Mouse (Mus musculus): Measurements from ENCODE around the gene Nxpe4. TPM values are rescaled to one million over a fixed set of nuclear protein-coding genes. Genes with fewer than 3 reads are reported as not detected.

The Nxpe4 gene
- polyA plus RNA-seq, 1 experiment from 2014 or later: 8.9 TPM

DNA sequence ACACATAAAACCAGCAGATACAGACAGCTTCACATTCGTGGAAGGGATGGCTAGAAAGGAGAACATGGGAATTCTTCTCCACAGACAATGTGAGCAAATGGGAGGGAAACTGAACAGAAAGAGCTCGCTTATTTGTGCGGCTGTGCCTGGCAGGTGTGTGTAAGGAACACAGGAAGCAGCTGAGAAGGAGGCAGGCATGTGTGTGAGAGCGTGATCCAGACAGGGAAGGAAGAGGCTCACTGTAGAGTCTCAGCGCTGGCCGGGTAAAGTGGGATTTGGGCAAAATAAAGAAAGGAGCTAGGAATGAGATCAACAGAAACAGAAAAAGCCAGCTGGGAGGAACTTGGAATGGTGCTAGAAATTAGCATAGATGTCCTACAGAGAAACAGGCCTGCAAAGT lies 74.6 kb downstream of the Nxpe4 start:
- WGBS: 58% methylated on average over 6 of the region's 6 CpGs
- Histone ChIP-seq H3K9ac (ENCODE audit: low read length) (no peak overlapping the region), H3K27ac (ENCODE audit: low read length) (no peak overlapping the region), H3K4me2 (ENCODE audit: low read depth, low read length) (no peak overlapping the region), H3K4me3 (ENCODE audit: low read length) (no peak overlapping the region), H3K27me3 (ENCODE audit: control insufficient read depth, insufficient read depth, low read depth, low read length) (no peaks in the 10 kb centered on the region), H3K4me1 (replicated peaks; ENCODE audit: control insufficient read depth, insufficient read depth, low read length) (no peaks in the 10 kb centered on the region), H3K9me3 (ENCODE audit: control insufficient read depth, low read length) (no peaks in the 10 kb centered on the region), H3K36me3 (ENCODE audit: control insufficient read depth, insufficient read depth, low read length) (no peaks in the 10 kb centered on the region)
- no peak for ATAC-seq (ENCODE audit: low read depth)

DNA sequence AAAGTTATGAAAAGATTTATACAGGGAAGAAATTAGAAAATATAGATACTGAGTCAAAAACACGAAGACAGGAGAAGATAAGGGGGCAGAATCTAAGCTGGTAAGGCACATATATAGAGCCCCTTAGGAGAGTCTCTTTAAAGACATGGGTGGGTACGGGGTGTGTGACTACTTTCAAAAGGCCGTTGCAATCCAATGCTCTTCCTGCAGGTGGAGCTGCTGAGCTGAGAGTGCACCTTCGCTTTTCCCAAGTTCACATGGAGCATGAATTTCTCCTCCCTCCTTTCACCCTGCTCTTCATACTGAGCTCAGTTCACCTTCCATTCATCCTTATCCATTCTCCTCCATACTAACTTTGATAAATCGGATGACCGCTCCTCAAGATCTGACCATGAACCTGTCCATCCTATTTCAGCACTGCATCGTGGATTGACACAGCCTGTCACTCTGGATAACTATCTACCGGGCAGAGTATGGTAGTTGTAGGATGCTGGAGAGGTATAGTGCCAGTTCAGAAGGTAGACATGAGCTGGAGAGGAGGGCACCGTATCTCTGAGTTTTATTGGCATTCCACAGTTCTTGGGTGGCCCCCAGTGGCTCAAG lies 76.4 kb downstream of the Nxpe4 start:
- H3K9ac ChIP-seq (ENCODE audit: low read length): no peak overlapping the region
- H3K36me3 ChIP-seq (ENCODE audit: control insufficient read depth, insufficient read depth, low read length): no peaks in the 10 kb centered on the region
- no peaks in the 10 kb centered on the region for H3K9me3 ChIP-seq (ENCODE audit: control insufficient read depth, low read length)
- 71% methylated on average over 9 of the region's 9 CpGs for WGBS
- no peak for ATAC-seq (ENCODE audit: low read depth)
- H3K4me3 ChIP-seq (ENCODE audit: low read length): no peak overlapping the region
- H3K27ac ChIP-seq (ENCODE audit: low read length): no peak overlapping the region
- H3K4me2 ChIP-seq (ENCODE audit: low read depth, low read length): no peak overlapping the region
- H3K27me3 ChIP-seq (ENCODE audit: control insufficient read depth, insufficient read depth, low read depth, low read length): no peaks in the 10 kb centered on the region
- no peaks in the 10 kb centered on the region for H3K4me1 ChIP-seq (replicated peaks; ENCODE audit: control insufficient read depth, insufficient read depth, low read length)

DNA sequence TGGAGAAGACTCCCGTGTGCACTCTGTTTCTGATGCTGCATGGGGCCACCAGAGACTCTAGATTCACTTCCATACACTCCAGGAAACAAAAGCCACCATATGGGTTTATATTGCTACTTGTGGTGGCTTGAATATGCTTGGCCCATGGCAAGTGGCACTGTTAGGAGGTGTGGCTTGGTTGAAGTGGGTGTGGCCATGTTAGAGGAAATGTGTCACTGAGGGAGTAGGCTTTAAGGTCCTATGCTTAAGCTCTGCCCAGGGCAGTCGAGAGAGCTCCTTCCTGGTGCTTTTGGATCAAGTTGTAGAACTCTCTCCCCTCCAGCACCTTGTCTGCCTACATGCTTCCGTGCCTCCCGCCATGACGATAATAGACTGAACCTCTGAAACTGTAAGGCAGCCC lies 77.6 kb downstream of the Nxpe4 start:
- ATAC-seq (ENCODE audit: low read depth): no peak
- Histone ChIP-seq H3K27ac (ENCODE audit: low read length) (no peak overlapping the region), H3K27me3 (ENCODE audit: control insufficient read depth, insufficient read depth, low read depth, low read length) (no peaks in the 10 kb centered on the region), H3K4me2 (ENCODE audit: low read depth, low read length) (no peak overlapping the region), H3K9ac (ENCODE audit: low read length) (no peak overlapping the region), H3K4me3 (ENCODE audit: low read length) (no peak overlapping the region), H3K9me3 (ENCODE audit: control insufficient read depth, low read length) (no peaks in the 10 kb centered on the region), H3K36me3 (ENCODE audit: control insufficient read depth, insufficient read depth, low read length) (no peaks in the 10 kb centered on the region), H3K4me1 (replicated peaks; ENCODE audit: control insufficient read depth, insufficient read depth, low read length) (no peaks in the 10 kb centered on the region)
- WGBS: 82% methylated on average over 5 of the region's 5 CpGs

DNA sequence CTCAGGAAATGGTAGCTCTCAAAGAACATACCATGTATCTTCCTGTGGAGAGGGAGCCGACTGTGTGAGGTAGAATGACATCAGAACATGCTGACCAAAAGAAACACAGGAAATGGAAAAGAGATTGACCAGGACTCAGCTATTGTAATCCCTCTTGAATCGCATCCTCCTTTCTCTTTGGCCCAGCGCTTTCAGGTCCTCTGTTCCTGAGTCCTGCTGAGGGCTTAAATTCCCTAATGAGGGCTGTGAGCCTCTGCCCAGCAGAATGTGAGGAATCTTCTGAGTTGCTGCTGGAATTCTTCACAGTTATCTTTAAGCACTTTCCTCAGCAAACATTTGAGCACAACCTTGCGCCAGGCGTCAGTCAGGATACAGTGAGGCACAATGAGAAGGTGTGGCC lies 78.6 kb downstream of the Nxpe4 start:
- Histone ChIP-seq H3K9ac (ENCODE audit: low read length) (no peak overlapping the region), H3K4me2 (ENCODE audit: low read depth, low read length) (no peak overlapping the region), H3K4me3 (ENCODE audit: low read length) (no peak overlapping the region), H3K9me3 (ENCODE audit: control insufficient read depth, low read length) (no peaks in the 10 kb centered on the region), H3K27ac (ENCODE audit: low read length) (no peak overlapping the region), H3K36me3 (ENCODE audit: control insufficient read depth, insufficient read depth, low read length) (no peaks in the 10 kb centered on the region), H3K27me3 (ENCODE audit: control insufficient read depth, insufficient read depth, low read depth, low read length) (no peaks in the 10 kb centered on the region), H3K4me1 (replicated peaks; ENCODE audit: control insufficient read depth, insufficient read depth, low read length) (no peaks in the 10 kb centered on the region)
- 41% methylated on average over 5 of the region's 5 CpGs for WGBS
- ATAC-seq (ENCODE audit: low read depth): no peak

DNA sequence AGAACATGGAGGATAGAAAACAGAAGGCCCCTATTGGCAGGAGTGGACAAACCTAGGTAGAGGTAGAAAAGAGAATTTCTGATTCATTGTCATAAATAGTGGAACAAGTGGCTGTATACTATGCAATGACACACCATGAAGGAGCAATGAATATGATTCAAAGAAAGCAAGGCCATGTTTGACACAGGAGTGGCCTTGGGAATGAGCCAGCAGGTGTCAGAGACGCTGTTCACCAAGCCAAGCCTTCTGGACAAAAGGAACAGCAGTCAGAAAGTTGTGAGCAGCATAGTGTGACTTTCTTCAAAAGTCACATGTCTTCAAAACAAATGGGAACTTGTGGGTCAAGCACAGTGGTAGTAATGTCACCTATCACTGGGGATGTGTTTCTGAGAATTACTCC lies 80.0 kb downstream of the Nxpe4 start:
- H3K4me1 ChIP-seq (replicated peaks; ENCODE audit: control insufficient read depth, insufficient read depth, low read length): no peaks in the 10 kb centered on the region
- H3K27me3 ChIP-seq (ENCODE audit: control insufficient read depth, insufficient read depth, low read depth, low read length): no peaks in the 10 kb centered on the region
- H3K9ac ChIP-seq (ENCODE audit: low read length): no peak overlapping the region
- H3K9me3 ChIP-seq (ENCODE audit: control insufficient read depth, low read length): no peaks in the 10 kb centered on the region
- no peak overlapping the region for H3K27ac ChIP-seq (ENCODE audit: low read length)
- ATAC-seq (ENCODE audit: low read depth): no peak
- no peak overlapping the region for H3K4me3 ChIP-seq (ENCODE audit: low read length)
- H3K36me3 ChIP-seq (ENCODE audit: control insufficient read depth, insufficient read depth, low read length): no peaks in the 10 kb centered on the region
- no peak overlapping the region for H3K4me2 ChIP-seq (ENCODE audit: low read depth, low read length)
- 79% methylated on average over 1 of the region's 1 CpGs for WGBS

DNA sequence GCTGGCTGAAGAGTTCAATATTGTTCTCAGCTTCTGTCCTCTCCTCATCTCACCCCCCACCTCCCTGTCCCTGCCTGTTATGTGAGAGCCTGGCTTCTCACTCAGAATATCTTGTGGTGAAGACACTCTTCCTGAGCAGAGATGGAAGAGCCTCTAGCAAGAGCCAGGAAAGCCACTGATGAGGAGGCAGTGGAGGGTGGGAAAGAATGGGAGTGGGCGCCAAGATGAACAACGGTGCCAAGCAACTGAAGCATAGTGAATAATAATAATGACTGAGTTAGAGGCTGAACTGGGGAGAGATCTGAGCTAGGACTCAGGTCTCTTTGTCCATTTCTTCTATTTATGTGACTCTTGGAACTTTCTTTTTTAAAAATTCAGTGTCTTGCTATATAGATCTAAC lies 80.9 kb downstream of the Nxpe4 start:
- Histone ChIP-seq H3K27ac (ENCODE audit: low read length) (no peak overlapping the region), H3K36me3 (ENCODE audit: control insufficient read depth, insufficient read depth, low read length) (no peaks in the 10 kb centered on the region), H3K4me2 (ENCODE audit: low read depth, low read length) (no peak overlapping the region), H3K9ac (ENCODE audit: low read length) (no peak overlapping the region), H3K27me3 (ENCODE audit: control insufficient read depth, insufficient read depth, low read depth, low read length) (no peaks in the 10 kb centered on the region), H3K4me1 (replicated peaks; ENCODE audit: control insufficient read depth, insufficient read depth, low read length) (no peaks in the 10 kb centered on the region), H3K9me3 (ENCODE audit: control insufficient read depth, low read length) (no peaks in the 10 kb centered on the region), H3K4me3 (ENCODE audit: low read length) (no peak overlapping the region)
- no peak for ATAC-seq (ENCODE audit: low read depth)
- 93% methylated on average over 2 of the region's 2 CpGs for WGBS

DNA sequence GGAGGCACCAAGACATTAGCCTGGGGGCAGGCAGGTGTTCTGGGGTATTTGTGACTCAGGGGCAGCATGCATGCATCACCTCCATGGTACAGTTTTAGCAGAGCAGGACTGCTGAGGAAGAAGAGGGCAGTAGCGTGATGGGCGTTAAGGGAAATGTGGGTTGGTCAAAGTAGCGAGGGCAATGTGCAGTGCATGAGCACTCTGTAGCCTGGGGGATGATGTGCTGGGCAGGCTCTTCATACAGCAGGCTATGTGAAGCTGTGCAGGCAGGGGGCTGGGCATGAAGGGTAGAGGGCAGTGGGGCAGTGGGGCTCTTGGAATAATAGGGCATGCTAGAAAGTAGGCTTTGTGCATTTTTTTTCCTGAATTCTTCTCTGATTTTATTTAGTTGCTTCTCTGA lies 82.4 kb downstream of the Nxpe4 start:
- Histone ChIP-seq H3K27ac (ENCODE audit: low read length) (no peak overlapping the region), H3K4me3 (ENCODE audit: low read length) (no peak overlapping the region), H3K4me2 (ENCODE audit: low read depth, low read length) (no peak overlapping the region), H3K27me3 (ENCODE audit: control insufficient read depth, insufficient read depth, low read depth, low read length) (no peaks in the 10 kb centered on the region), H3K36me3 (ENCODE audit: control insufficient read depth, insufficient read depth, low read length) (no peaks in the 10 kb centered on the region), H3K9me3 (ENCODE audit: control insufficient read depth, low read length) (no peaks in the 10 kb centered on the region), H3K9ac (ENCODE audit: low read length) (no peak overlapping the region), H3K4me1 (replicated peaks; ENCODE audit: control insufficient read depth, insufficient read depth, low read length) (no peaks in the 10 kb centered on the region)
- ATAC-seq (ENCODE audit: low read depth): no peak
- WGBS: 79% methylated on average over 3 of the region's 3 CpGs

DNA sequence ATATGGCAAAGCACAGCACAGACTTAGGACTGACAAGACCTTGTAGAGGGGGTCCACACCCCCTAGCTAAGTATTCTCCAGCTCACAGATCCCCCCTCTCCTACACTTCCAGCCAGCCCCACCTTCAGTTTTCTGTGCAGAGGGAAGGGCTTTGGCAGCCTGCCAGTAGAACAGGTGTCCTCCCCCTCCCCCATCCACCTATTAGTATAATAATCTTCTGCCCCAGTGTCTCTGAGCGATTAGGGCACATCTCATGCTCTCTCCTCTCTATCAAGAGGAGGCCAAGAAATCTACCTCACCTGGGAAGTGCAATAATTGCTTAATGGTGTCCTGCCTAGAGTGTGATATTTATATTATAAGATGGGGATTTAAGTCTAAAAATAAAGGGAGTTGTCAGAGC lies 83.7 kb downstream of the Nxpe4 start:
- no peak overlapping the region for H3K9ac ChIP-seq (ENCODE audit: low read length)
- ATAC-seq (ENCODE audit: low read depth): no peak
- 31% methylated on average over 1 of the region's 1 CpGs for WGBS
- no peaks in the 10 kb centered on the region for H3K4me1 ChIP-seq (replicated peaks; ENCODE audit: control insufficient read depth, insufficient read depth, low read length)
- no peak overlapping the region for H3K4me2 ChIP-seq (ENCODE audit: low read depth, low read length)
- no peaks in the 10 kb centered on the region for H3K36me3 ChIP-seq (ENCODE audit: control insufficient read depth, insufficient read depth, low read length)
- H3K27me3 ChIP-seq (ENCODE audit: control insufficient read depth, insufficient read depth, low read depth, low read length): no peaks in the 10 kb centered on the region
- H3K4me3 ChIP-seq (ENCODE audit: low read length): no peak overlapping the region
- H3K27ac ChIP-seq (ENCODE audit: low read length): no peak overlapping the region
- H3K9me3 ChIP-seq (ENCODE audit: control insufficient read depth, low read length): no peaks in the 10 kb centered on the region

DNA sequence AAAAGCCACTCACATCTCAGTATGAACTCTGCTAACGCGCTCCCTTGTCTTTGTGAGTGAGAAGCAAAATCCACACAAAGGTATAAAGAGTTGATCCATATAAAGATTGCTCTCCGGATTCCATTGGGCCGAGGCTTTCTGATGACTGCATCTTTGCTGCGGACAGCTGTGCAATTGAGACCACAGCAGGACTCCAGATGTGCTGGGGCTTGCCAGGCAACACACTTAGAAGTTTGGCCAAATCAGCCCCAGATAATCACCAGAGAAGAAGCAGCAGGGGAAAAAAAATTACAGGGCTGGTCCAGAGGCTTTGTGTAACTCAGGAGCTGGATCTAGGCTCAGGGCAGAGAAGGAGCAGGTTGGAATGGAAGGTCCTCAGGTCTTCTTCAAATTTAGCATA lies 85.5 kb downstream of the Nxpe4 start:
- H3K36me3 ChIP-seq (ENCODE audit: control insufficient read depth, insufficient read depth, low read length): no peaks in the 10 kb centered on the region
- H3K4me1 ChIP-seq (replicated peaks; ENCODE audit: control insufficient read depth, insufficient read depth, low read length): no peaks in the 10 kb centered on the region
- no peak overlapping the region for H3K9ac ChIP-seq (ENCODE audit: low read length)
- no peak overlapping the region for H3K27ac ChIP-seq (ENCODE audit: low read length)
- 67% methylated on average over 5 of the region's 5 CpGs for WGBS
- no peak for ATAC-seq (ENCODE audit: low read depth)
- H3K4me2 ChIP-seq (ENCODE audit: low read depth, low read length): no peak overlapping the region
- no peak overlapping the region for H3K4me3 ChIP-seq (ENCODE audit: low read length)
- no peaks in the 10 kb centered on the region for H3K27me3 ChIP-seq (ENCODE audit: control insufficient read depth, insufficient read depth, low read depth, low read length)
- no peaks in the 10 kb centered on the region for H3K9me3 ChIP-seq (ENCODE audit: control insufficient read depth, low read length)

DNA sequence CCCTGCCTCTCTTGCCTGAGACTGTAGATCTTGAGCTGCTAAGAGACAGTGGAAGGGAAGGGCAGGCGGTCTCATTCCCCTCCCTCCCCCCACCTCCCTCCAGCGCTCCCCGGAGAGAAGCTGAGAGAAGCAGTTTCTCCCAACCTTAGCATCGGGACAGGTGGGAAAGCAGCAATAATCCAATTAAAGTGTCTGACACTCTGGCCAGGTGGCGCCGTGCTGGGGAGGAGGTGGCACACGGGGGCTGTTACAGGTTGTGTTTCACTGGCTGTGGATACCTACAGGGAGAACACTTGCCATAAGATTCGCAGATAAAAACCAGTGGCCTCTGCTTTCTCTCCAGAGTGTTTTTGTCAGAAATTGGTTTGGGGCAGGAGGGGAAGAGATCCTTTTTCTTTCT lies 90.4 kb downstream of the Nxpe4 start:
- 7% methylated on average over 8 of the region's 8 CpGs for WGBS
- Histone ChIP-seq H3K4me2 (ENCODE audit: low read depth, low read length) (peak overlapping the region; percentile 40), H3K27me3 (ENCODE audit: control insufficient read depth, insufficient read depth, low read depth, low read length) (peaks cover 3% of the 10 kb centered on the region; the same call in 1 of the 2 replicates), H3K9me3 (ENCODE audit: control insufficient read depth, low read length) (no peaks in the 10 kb centered on the region), H3K27ac (ENCODE audit: low read length) (no peak overlapping the region), H3K4me1 (replicated peaks; ENCODE audit: control insufficient read depth, insufficient read depth, low read length) (no peaks in the 10 kb centered on the region; the same call in 1 of the 2 replicates), H3K9ac (ENCODE audit: low read length) (no peak overlapping the region), H3K4me3 (ENCODE audit: low read length) (peak overlapping the region; percentile 9; the same call in 1 of the 2 replicates), H3K36me3 (ENCODE audit: control insufficient read depth, insufficient read depth, low read length) (no peaks in the 10 kb centered on the region)
- no peak for ATAC-seq (ENCODE audit: low read depth)
